7 mouse cellular contexts compared by ENCODE assay signal in the genomic region with DNA sequence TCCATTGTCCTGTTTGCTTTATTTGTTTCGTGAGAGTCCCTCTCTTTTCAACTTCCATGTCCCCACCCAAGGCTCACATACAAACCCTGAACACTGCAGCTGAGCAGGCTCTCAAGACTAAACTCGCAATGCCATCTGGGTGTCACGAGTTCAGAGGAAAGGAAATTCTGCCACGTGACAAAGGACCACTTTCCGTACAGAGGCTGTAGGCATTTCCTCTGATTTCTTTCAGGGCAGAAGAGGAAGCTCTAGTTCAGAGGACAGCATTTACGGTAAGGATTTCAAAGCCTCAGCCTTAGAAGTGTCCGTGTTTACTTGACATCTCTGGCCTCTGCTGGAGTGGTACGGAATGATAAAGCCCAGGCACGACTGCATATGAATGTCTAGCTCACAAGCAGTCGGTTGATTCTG. TPM values are rescaled to one million over a fixed set of nuclear protein-coding genes. Genes with fewer than 3 reads are reported as not detected.
DNase-seq lines count a peak whose midpoint lies in the region; ATAC-seq and TF ChIP-seq lines count a peak whose summit lies in the region.

No protein-coding gene starts in this region.

- peak; percentile 72 for ATAC-seq in lung, postnatal 0 days

- TF ChIP-seq EP300 in lung, postnatal 0 days (IDR thresholded peaks at IDR 0.05) = peak; percentile 55; the same call in 1 of the 2 replicates

- H3K4me2 ChIP-seq in lung, postnatal 0 days (replicated peaks; ENCODE audit: low read depth, low read length) = no peak overlapping the region

- peaks cover 26% of the 10 kb centered on the region; the same call in 1 of the 2 replicates for H3K4me1 ChIP-seq in lung, postnatal 0 days (ENCODE audit: insufficient read depth, low read depth, low read length)

- no peak overlapping the region for H3K9ac ChIP-seq in lung, postnatal 0 days (replicated peaks; ENCODE audit: low read depth)

- 0 out of 2 replicates have a peak, but pooled peaks cover 2% of the 10 kb centered on the region for H3K36me3 ChIP-seq in lung, postnatal 0 days (ENCODE audit: insufficient read depth, low read length)

- no peaks in the 10 kb centered on the region for H3K27me3 ChIP-seq in lung, postnatal 0 days (replicated peaks; ENCODE audit: insufficient read depth, low read length)

- WGBS in lung, postnatal 0 days = 8% methylated on average over 10 of the region's 10 CpGs

- no peak overlapping the region for H3K4me3 ChIP-seq in lung, postnatal 0 days (ENCODE audit: low read depth, low read length)

- TF ChIP-seq CTCF in lung, postnatal 0 days (IDR thresholded peaks at IDR 0.05) = peak; percentile 15; the same call in 1 of the 2 replicates

- DNase-seq in B cell, adult 2 months = peak; percentile 76 to 78
- peak; percentile 54 for DNase-seq in ZHBTc4 (ENCODE audit: low read depth, low spot score)
- DNase-seq in heart, postnatal 36 days = peak; percentile 38 to 44
- peak; percentile 74 for DNase-seq in lung, postnatal 0 days (ENCODE audit: low spot score)
- peak; percentile 86 for DNase-seq in thymus, postnatal 0 days (ENCODE audit: low spot score)
- DNase-seq in urinary bladder, postnatal 36 days (ENCODE audit: low spot score in 2 of 2) = no peak
- no peak for DNase-seq in retina, embryonic 14.5 days (ENCODE audit: low spot score)

- intact Hi-C loops in heart, postnatal 36 days (cut with DNase I) = no loop called here

- peak overlapping the region; percentile 43; the same call in 1 of the 2 replicates for H3K27ac ChIP-seq in lung, postnatal 0 days (ENCODE audit: low read length)

- H3K9me3 ChIP-seq in lung, postnatal 0 days (ENCODE audit: low read length) = no peaks in the 10 kb centered on the region

RNA-seq across cellular contexts. Expression of a gene that starts 29.9 kb away (rescaled TPM):
- 10 to 100 TPM; 37.0 to 38.3 TPM for total RNA-seq in heart, postnatal 36 days (2021)
- 62.2 and 68.0 TPM in 2 replicates for polyA plus RNA-seq in lung, postnatal 0 days (2015; fragmentation: Nextera tagmentation; extraction: Ambion mirVana)
- polyA plus RNA-seq in thymus, postnatal 0 days (2015; fragmentation: Nextera tagmentation; extraction: Ambion mirVana) = 21.0 and 22.0 TPM in 2 replicates

Comparison
In these comparisons a context has a peak if more than half of its experiments do, and no peak if none do; other contexts are left out.
1. DNase-seq: peak in B cell, adult 2 months (2 of 2), ZHBTc4 (single experiment), heart, postnatal 36 days (2 of 2), lung, postnatal 0 days (single experiment) and thymus, postnatal 0 days (single experiment); none in urinary bladder, postnatal 36 days (0 of 2) and retina, embryonic 14.5 days (single experiment).